Comparison of ENCODE assay signal across 8 mouse cellular contexts in the genomic region with DNA sequence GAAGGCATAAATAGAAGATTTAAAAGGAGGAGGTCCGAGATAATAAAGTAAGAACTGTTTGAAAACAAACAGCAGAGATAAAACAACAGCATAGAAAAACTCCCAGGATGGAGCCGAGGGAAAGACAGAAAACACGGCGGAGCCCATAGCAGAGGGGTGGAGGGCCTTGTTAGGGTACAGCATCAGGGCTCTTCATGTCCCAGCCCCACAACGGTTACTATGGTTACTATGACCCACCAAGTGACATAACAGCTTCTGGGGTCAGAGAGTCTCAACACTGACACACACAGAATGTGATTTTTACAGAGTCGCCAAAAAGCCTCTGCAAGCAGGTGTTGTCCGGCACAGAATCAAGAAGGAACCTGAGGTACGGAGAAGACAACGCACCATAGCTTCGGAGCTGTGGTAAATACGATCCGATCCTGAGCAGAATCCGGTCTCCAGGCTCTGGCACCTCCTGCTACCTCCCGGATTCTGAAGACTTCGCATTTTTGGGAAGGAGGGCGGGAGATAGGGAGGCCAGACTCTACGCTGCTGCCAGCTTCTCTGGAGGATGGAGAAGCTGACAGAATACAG. TPM values are rescaled to one million over a fixed set of nuclear protein-coding genes. Genes with fewer than 3 reads are reported as not detected.
A peak's percentile ranks its signal among the peaks of the same experiment; 100 is the strongest.
DNase-seq lines count a peak whose midpoint lies in the region; ATAC-seq and TF ChIP-seq lines count a peak whose summit lies in the region.

No protein-coding gene starts in this region.

- H3K27me3 ChIP-seq in lung, embryonic 15.5 days = no peaks in the 10 kb centered on the region
- H3K27me3 ChIP-seq in hindbrain, embryonic 12.5 days = no peaks in the 10 kb centered on the region
- H3K27me3 ChIP-seq in limb, embryonic 13.5 days = no peaks in the 10 kb centered on the region
- peaks cover 5% of the 10 kb centered on the region for H3K27me3 ChIP-seq in myocyte (ENCODE audit: control insufficient read depth, insufficient read depth, insufficient read length)

- H3K4me3 ChIP-seq in lung, embryonic 15.5 days = peak overlapping the region; percentile 43
- H3K4me3 ChIP-seq in hindbrain, embryonic 12.5 days = peak overlapping the region; percentile 31
- H3K4me3 ChIP-seq in limb, embryonic 13.5 days = peak overlapping the region; percentile 44
- H3K4me3 ChIP-seq in myocyte = no peak overlapping the region

- peak overlapping the region; percentile 53 for H3K27ac ChIP-seq in lung, embryonic 15.5 days
- no peak overlapping the region for H3K27ac ChIP-seq in hindbrain, embryonic 12.5 days
- H3K27ac ChIP-seq in limb, embryonic 13.5 days = no peak overlapping the region

- no peak for TF ChIP-seq POLR2A in myocyte (IDR thresholded peaks at IDR 0.05; ENCODE audit: insufficient read length, low read depth)

- H3ac ChIP-seq in myocyte (ENCODE audit: control insufficient read depth, insufficient read length) = no peak overlapping the region

- ATAC-seq in lung, embryonic 15.5 days (ENCODE audit: borderline replicate concordance, extremely low read depth, low FRiP score, low TSS enrichment) = peak; percentile 91
- peak; percentile 90 for ATAC-seq in hindbrain, embryonic 12.5 days (ENCODE audit: low FRiP score)
- peak; percentile 90 for ATAC-seq in limb, embryonic 13.5 days (ENCODE audit: low FRiP score, low read depth)

- no peak for DNase-seq in lung, adult 18-20 months
- peak; percentile 86 for DNase-seq in c-Kit-positive CD71-positive TER-119-negative erythroid progenitor cells, embryonic 14.5 days (ENCODE audit: low read depth)
- DNase-seq in fibroblast of lung, adult 2 months (ENCODE audit: low read depth) = peak; percentile 41
- DNase-seq in thymus, postnatal 25 days = peak; percentile 43

- H3K79me2 ChIP-seq in myocyte (ENCODE audit: control insufficient read depth, insufficient read depth) = no peaks in the 10 kb centered on the region

- H3K4me1 ChIP-seq in lung, embryonic 15.5 days = peaks cover 14% of the 10 kb centered on the region
- H3K4me1 ChIP-seq in hindbrain, embryonic 12.5 days = peaks cover 6% of the 10 kb centered on the region; the same call in 1 of the 2 replicates
- H3K4me1 ChIP-seq in limb, embryonic 13.5 days = peaks cover 10% of the 10 kb centered on the region; the same call in 1 of the 2 replicates

- H3K9ac ChIP-seq in lung, embryonic 15.5 days = peak overlapping the region; percentile 20; the same call in 1 of the 2 replicates
- H3K9ac ChIP-seq in hindbrain, embryonic 12.5 days = peak overlapping the region; percentile 43; the same call in 1 of the 2 replicates
- peak overlapping the region; percentile 46; the same call in 1 of the 2 replicates for H3K9ac ChIP-seq in limb, embryonic 13.5 days

- H3K4me2 ChIP-seq in lung, embryonic 15.5 days = peak overlapping the region; percentile 69
- H3K4me2 ChIP-seq in hindbrain, embryonic 12.5 days (replicated peaks) = peak overlapping the region; percentile 67
- peak overlapping the region; percentile 69 for H3K4me2 ChIP-seq in limb, embryonic 13.5 days (replicated peaks)
- peak overlapping the region; percentile 90 for H3K4me2 ChIP-seq in myocyte (ENCODE audit: low read depth)

- no peaks in the 10 kb centered on the region for H3K36me3 ChIP-seq in lung, embryonic 15.5 days
- no peaks in the 10 kb centered on the region for H3K36me3 ChIP-seq in hindbrain, embryonic 12.5 days
- H3K36me3 ChIP-seq in limb, embryonic 13.5 days = no peaks in the 10 kb centered on the region
- no peaks in the 10 kb centered on the region for H3K36me3 ChIP-seq in myocyte (ENCODE audit: control insufficient read depth, insufficient read depth)

- under 1% methylated on average over 17 of the region's 17 CpGs for WGBS in lung, embryonic 15.5 days
- 2% methylated on average over 17 of the region's 17 CpGs for WGBS in hindbrain, embryonic 12.5 days
- under 1% methylated on average over 17 of the region's 17 CpGs for WGBS in limb, embryonic 13.5 days

- H3K9me3 ChIP-seq in lung, embryonic 15.5 days = no peaks in the 10 kb centered on the region
- no peaks in the 10 kb centered on the region for H3K9me3 ChIP-seq in hindbrain, embryonic 12.5 days (replicated peaks)
- H3K9me3 ChIP-seq in limb, embryonic 13.5 days = peaks cover 5% of the 10 kb centered on the region; the same call in 1 of the 2 replicates

TF ChIP-seq in myocyte, 11 proteins besides CTCF, POLR2A, EP300 and RAD21:
- no peak for TF ChIP-seq SRF (IDR thresholded peaks at IDR 0.05; ENCODE audit: control insufficient read depth, insufficient read length, low read depth)
- no peak for TF ChIP-seq REST (IDR thresholded peaks at IDR 0.05; ENCODE audit: insufficient read depth, insufficient read length)
- TF ChIP-seq POLR2AphosphoS2 (IDR thresholded peaks at IDR 0.05; ENCODE audit: insufficient read length, low read depth) = no peak
- no peak for TF ChIP-seq E2F4 (IDR thresholded peaks at IDR 0.05; ENCODE audit: insufficient read depth)
- TF ChIP-seq CEBPB (IDR thresholded peaks at IDR 0.05; ENCODE audit: insufficient read depth, poor library complexity, severe bottlenecking) = no peak
- no peak for TF ChIP-seq MYOD1 (IDR thresholded peaks at IDR 0.05; ENCODE audit: control insufficient read depth in 1 of 3, insufficient read length in 2 of 3, low read depth in 2 of 3)
- TF ChIP-seq MAX (IDR thresholded peaks at IDR 0.05; ENCODE audit: low read depth) = no peak
- no peak for TF ChIP-seq USF1 (IDR thresholded peaks at IDR 0.05; ENCODE audit: low read depth)
- no peak for TF ChIP-seq TCF3 (IDR thresholded peaks at IDR 0.05; ENCODE audit: insufficient read length, low read depth)
- TF ChIP-seq MYOG (IDR thresholded peaks at IDR 0.05; ENCODE audit: control insufficient read depth in 1 of 3, insufficient read depth in 1 of 3, insufficient read length in 2 of 3, low read depth in 2 of 3) = no peak
- TF ChIP-seq TCF12 (IDR thresholded peaks at IDR 0.05; ENCODE audit: insufficient read depth, poor library complexity, severe bottlenecking) = no peak

RNA-seq across cellular contexts. Expression of a gene that starts 9.1 kb away (rescaled TPM):
- polyA plus RNA-seq in lung, embryonic 15.5 days (2015; fragmentation: Nextera tagmentation; extraction: Ambion mirVana) = 34.9 and 36.2 TPM in 2 replicates
- polyA plus RNA-seq in hindbrain, embryonic 12.5 days (2016; fragmentation: Nextera tagmentation; extraction: Ambion mirVana) = 62.0 and 68.1 TPM in 2 replicates
- 38.9 and 41.3 TPM in 2 replicates for polyA plus RNA-seq in limb, embryonic 13.5 days (2015; fragmentation: Nextera tagmentation; extraction: Ambion mirVana)
- 21.0 TPM for polyA plus RNA-seq in myocyte (2012; fragmentation: generic; extraction: Trizol)

RNA-seq across cellular contexts. Expression of a gene that starts 20.0 kb away (rescaled TPM):
- 36.2 and 37.8 TPM in 2 replicates for polyA plus RNA-seq in lung, embryonic 15.5 days (2015; fragmentation: Nextera tagmentation; extraction: Ambion mirVana)
- 55.5 and 57.3 TPM in 2 replicates for polyA plus RNA-seq in hindbrain, embryonic 12.5 days (2016; fragmentation: Nextera tagmentation; extraction: Ambion mirVana)
- polyA plus RNA-seq in limb, embryonic 13.5 days (2015; fragmentation: Nextera tagmentation; extraction: Ambion mirVana) = 52.9 and 58.5 TPM in 2 replicates
- polyA plus RNA-seq in myocyte (2012; fragmentation: generic; extraction: Trizol) = 122 TPM

RNA-seq across cellular contexts. Expression of a gene that starts 35.0 kb away (rescaled TPM):
- polyA plus RNA-seq in lung, embryonic 15.5 days (2015; fragmentation: Nextera tagmentation; extraction: Ambion mirVana) = 4.2 and 4.8 TPM in 2 replicates
- polyA plus RNA-seq in hindbrain, embryonic 12.5 days (2016; fragmentation: Nextera tagmentation; extraction: Ambion mirVana) = 5.8 and 6.3 TPM in 2 replicates
- polyA plus RNA-seq in limb, embryonic 13.5 days (2015; fragmentation: Nextera tagmentation; extraction: Ambion mirVana) = 4.2 and 4.4 TPM in 2 replicates
- 0.01 TPM for polyA plus RNA-seq in myocyte (2012; fragmentation: generic; extraction: Trizol)

Comparison
In these comparisons a context has a peak if more than half of its experiments do, and no peak if none do; other contexts are left out.
1. DNase-seq: peak in c-Kit-positive CD71-positive TER-119-negative erythroid progenitor cells, embryonic 14.5 days (single experiment), fibroblast of lung, adult 2 months (single experiment) and thymus, postnatal 25 days (single experiment); none in lung, adult 18-20 months (0 of 2).
2. Peak in every context shown above with its lines, with median percentiles within 50 percentile points of each other: ATAC-seq, H3K4me2 ChIP-seq and H3K9ac ChIP-seq.